Mouse (Mus musculus) layer of hippocampus, adult 18-20 months (tissue): Measurements from ENCODE around the gene Gsta3. TPM values are rescaled to one million over a fixed set of nuclear protein-coding genes. Genes with fewer than 3 reads are reported as not detected.

Source experiments
- DNase-seq, 2 experiments: peaks; one replicate each; pipeline ENCODE4 v3.0.0; 2022; ENCODE audit warnings: low spot score in 2 of 2
- total RNA-seq, 2 experiments: library from RNA; stranded (reverse); gene quantifications; 2 replicates each; pipeline ENCODE4 v1.2.3; 2021

Gsta3 gene
- total RNA-seq, 2 experiments from 2014 or later: 1.1 to 1.7 TPM

DNA sequence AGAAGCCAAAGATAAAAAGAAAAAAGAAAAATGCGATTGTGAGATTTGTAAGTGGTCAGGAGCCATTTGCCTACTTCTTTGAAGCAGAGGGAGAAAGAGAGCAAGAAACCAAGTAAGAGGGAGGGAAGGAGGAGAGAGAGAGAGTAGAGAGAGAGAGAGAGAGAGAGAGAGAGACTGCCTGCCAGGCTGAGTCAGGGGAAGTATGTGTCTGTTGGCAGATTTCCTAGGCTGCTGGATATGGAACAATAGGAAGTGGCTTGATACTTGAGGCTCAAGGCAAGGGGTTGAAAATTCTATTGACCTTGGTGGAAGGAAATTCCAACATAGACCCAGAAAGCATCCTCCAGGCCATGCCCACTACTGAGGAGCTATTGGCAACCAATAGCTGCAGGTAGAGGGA, 55.8 kb downstream of the Gsta3 start:
- no peak for DNase-seq

DNA sequence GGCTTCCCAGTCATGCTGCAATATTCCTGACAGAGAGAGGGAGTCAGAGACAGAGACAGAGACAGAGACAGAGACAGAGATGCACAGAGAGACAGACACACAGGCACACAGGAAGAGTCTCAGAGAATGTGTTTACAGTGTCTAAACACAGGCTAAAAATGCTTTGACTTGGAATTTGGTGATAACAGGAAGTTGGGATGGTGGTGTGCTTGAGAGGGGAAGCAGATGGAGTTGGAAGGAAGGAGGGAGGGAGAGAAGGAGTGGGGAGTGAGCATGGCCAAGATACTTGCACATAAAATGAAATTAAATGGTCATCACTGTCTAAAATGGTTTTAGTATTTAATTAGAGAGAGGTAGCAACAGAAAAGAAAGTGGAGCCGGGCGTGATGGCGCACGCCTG, 57.7 kb downstream of the Gsta3 start:
- DNase-seq: no peak

DNA sequence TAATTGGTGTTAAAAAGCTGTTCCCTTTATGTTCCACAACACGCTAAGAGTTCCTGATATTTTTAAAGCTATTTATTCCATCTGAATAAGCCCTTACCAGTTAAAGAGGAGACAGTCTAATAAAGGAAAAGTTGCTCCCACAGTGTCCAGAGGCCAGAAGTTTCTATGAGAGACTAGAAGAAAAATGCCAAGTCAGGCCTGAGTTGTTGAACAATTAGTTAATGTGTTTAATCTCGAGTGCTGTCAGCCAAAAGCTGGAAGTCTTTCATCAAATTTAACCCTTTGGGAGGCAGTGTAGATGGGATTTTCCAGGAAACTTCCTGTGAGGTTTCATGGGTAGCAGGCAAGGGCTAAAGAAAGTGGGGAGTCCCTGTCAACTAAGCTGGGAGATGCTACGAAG, 59.4 kb downstream of the Gsta3 start:
- DNase-seq: no peak

DNA sequence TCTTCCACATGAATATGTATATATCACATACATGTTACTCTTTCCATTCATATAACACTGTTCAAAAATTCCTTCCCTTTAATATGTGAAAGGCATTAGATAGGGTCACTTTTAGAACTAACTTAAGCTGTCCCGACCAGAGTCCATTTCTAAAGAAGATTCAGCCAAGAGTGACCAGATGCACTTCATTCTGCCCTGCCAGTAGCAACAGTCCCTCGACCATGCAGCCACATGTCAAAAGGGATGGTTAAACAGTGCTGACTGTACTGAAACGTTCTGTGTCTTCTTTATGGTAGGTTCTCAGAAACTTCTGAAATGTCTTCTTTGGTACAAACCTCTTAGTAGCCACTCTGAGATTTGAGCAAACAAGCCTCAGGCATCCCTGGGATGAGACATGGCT, 61.3 kb downstream of the Gsta3 start:
- DNase-seq: no peak

DNA sequence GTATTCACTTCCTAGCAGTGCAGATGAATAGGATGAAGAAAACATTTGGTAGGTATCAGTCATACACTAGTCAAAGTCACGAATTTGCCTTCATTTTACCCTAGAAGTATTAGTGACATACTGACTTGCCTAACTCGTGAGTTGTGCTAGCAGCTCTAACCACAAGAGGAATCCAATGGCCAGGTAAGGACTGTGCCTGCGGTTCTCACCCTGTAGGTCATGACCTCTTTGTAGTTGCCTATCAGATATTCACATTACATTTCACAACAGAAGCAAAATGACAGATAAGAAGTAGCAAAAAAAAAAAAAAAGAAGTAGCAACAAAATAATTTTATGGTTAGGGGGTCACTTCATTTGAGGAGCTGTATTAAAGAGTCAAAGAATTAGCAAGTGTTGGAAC, 63.8 kb downstream of the Gsta3 start:
- DNase-seq: no peak

DNA sequence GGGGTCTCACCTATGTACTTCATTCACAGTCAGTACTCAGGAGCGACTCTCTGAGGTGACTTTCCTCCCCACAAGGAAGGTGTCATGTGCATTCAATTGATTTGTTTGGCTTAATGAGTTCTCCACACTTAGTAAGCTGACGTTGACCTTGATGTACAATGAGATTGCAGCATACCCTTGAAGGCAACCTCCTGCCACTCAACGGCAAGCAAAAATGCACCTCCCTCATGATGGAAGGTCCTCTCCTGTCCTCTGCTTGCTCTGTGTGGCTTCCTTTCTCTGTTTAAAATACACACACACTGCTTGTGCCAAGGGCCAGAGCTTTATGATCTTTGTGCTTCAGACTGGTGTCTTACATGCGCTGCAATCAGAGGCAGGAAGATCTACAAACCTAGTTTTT, 64.3 kb downstream of the Gsta3 start:
- DNase-seq: no peak

DNA sequence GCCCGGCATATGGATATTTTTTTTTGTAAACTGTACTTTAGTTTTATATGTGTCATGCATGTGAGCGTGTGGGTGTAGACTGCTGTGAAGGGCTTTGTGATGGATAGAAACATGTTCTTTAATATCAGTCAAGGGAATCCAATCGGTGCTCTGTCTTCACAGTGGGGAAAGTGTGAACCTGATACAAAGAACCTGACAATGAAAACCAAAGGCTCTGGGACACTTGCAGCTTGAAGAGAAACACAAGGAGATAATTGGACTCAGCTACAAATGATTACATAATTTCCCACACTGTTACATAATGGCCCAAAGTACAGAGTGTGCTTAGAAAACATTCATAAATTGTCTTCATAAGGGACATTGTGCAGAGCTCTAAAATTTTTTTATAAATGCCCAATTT, 65.1 kb downstream of the Gsta3 start:
- DNase-seq: peak in 1 of 2 experiments; percentile 46

DNA sequence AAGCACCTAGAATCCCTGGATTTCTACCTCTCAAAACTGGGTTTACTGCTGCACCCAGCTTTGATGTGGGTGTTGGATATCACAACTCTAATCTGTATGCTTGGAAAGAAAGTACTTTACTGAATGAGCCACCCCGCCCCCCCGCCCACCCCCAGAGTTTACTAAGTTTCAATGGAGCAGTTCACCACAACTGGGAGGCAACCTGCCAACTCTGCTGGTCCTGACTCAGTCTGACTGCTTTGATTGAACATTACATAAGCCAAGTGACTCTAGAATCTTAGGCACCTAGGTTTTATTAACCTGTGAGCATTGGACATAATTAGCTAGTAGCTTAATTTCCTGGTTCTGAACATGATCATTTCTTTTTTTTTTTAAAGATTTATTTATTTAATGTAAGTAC, 73.9 kb downstream of the Gsta3 start:
- DNase-seq: no peak

Other genes with a start within 250 kb of the Gsta3 start
- 1 to 10 TPM; 1.1 to 1.4 TPM for gene Tram2, start 161.4 kb upstream of the Gsta3 start, total RNA-seq
- 10 to 100 TPM; 30.9 to 31.7 TPM for gene Tmem14a, start 22.0 kb upstream of the Gsta3 start, total RNA-seq
- gene Khdc1a, start 109.1 kb downstream of the Gsta3 start, total RNA-seq: not detected
- not detected for gene Khdc1c, start 127.7 kb downstream of the Gsta3 start, total RNA-seq
- not detected for gene Khdc1b, start 143.0 kb downstream of the Gsta3 start, total RNA-seq